Mouse (Mus musculus) c-Kit-negative CD71-positive TER-119-positive erythroid progenitor cells, embryonic 14.5 days (primary cell): ENCODE data around the gene Cpn1.
"Not testable (repeated sequence)": the region's sequence is repeated elsewhere in the genome, so short reads cannot be mapped to it uniquely, and the experiment has no call there.

Experiments
- DNase-seq: peaks from one replicate; pipeline ENCODE4 v3.0.0-alpha.2; 2013; ENCODE audit warnings: low read depth, low spot score

The Cpn1 gene

GRCm38 (mm10) chr19:43981992-43982391 lies 4.4 kb downstream of the Cpn1 start:
- no peak for DNase-seq

GRCm38 (mm10) chr19:43980711-43981110 lies 5.6 kb downstream of the Cpn1 start:
- DNase-seq, result no peak

GRCm38 (mm10) chr19:43977799-43978198 lies 8.6 kb downstream of the Cpn1 start:
- DNase-seq, result no peak

GRCm38 (mm10) chr19:43976661-43977060 lies 9.7 kb downstream of the Cpn1 start:
- no peak for DNase-seq

GRCm38 (mm10) chr19:43974221-43974620 lies 12.1 kb downstream of the Cpn1 start:
- no peak for DNase-seq

GRCm38 (mm10) chr19:43973711-43974110 lies 12.6 kb downstream of the Cpn1 start:
- DNase-seq, result no peak

GRCm38 (mm10) chr19:43972129-43972528 lies 14.2 kb downstream of the Cpn1 start:
- DNase-seq, result no peak

- DNase-seq, result no peak
These were observed 17.8 kb downstream of the Cpn1 start for GRCm38 (mm10) chr19:43968436-43969026.

- no peak for DNase-seq
These were observed 19.9 kb downstream of the Cpn1 start for GRCm38 (mm10) chr19:43966481-43966880.

- DNase-seq, result no peak
These were observed 20.8 kb downstream of the Cpn1 start for GRCm38 (mm10) chr19:43965496-43966085.

- no peak for DNase-seq
These were observed 23.6 kb downstream of the Cpn1 start for GRCm38 (mm10) chr19:43962795-43963194.

- DNase-seq, result peak; percentile 26
These were observed 25.2 kb downstream of the Cpn1 start for GRCm38 (mm10) chr19:43961185-43961584.

- DNase-seq, result no peak
These were observed 26.3 kb downstream of the Cpn1 start for GRCm38 (mm10) chr19:43960014-43960413.

GRCm38 (mm10) chr19:43959162-43959561 lies 27.2 kb downstream of the Cpn1 start:
- peak; percentile 31 for DNase-seq

- DNase-seq, result no peak
These were observed 28.5 kb downstream of the Cpn1 start for GRCm38 (mm10) chr19:43957881-43958280.

- DNase-seq, result no peak
These were observed 29.0 kb downstream of the Cpn1 start for GRCm38 (mm10) chr19:43957402-43957801.

GRCm38 (mm10) chr19:43955266-43955665 lies 31.1 kb downstream of the Cpn1 start:
- DNase-seq, result no peak

- no peak for DNase-seq
These were observed 31.5 kb downstream of the Cpn1 start for GRCm38 (mm10) chr19:43954864-43955263.

- DNase-seq, result not testable (repeated sequence)
These were observed 33.4 kb downstream of the Cpn1 start for GRCm38 (mm10) chr19:43952936-43953335.

GRCm38 (mm10) chr19:43949111-43949810 lies 37.1 kb downstream of the Cpn1 start:
- no peak for DNase-seq

GRCm38 (mm10) chr19:43944566-43944965 lies 41.8 kb downstream of the Cpn1 start:
- no peak for DNase-seq

GRCm38 (mm10) chr19:43943076-43943475 lies 43.3 kb downstream of the Cpn1 start:
- no peak for DNase-seq
